Mouse (Mus musculus): ENCODE results near the gene Dad1.

Gene Dad1

DNA sequence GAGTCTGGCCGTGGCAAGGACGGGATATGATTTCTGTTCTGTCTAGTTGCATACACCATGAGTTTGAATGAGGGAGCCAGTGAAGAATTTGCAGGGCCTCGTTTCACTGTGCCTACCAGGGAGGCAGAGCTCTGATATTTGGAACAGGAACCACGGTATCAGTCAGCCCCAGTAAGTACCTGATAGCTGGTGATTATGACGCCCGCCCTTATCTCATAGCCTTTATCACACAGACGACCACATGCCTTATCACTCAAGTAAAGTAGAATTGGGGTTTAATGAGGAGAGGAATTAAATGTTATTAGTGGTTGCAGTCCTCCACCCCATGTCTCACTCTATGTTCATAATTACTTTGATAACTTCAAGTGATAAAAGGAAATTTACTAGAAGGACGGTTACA, 49.6 kb downstream of the Dad1 start:
- no peak for DNase-seq

DNA sequence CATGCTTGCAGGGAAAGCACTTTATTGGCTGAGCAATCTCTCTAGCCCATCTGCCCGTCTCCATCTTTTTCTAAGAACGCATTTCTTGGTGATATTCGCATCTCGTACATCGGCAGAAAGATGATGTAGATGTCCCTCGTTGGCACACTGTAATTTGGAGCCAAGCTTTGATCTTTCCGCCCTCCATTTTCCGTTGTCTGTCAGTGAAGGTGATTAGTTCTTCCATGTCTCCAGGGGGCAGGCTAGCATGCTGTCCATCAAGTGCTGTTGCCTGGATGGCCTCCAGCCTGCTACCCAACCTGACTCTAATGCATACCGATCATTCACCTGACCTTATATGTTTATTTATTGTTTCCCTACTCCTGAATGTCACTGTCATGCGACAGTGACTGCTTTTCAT, 50.1 kb downstream of the Dad1 start:
- no peak for DNase-seq

DNA sequence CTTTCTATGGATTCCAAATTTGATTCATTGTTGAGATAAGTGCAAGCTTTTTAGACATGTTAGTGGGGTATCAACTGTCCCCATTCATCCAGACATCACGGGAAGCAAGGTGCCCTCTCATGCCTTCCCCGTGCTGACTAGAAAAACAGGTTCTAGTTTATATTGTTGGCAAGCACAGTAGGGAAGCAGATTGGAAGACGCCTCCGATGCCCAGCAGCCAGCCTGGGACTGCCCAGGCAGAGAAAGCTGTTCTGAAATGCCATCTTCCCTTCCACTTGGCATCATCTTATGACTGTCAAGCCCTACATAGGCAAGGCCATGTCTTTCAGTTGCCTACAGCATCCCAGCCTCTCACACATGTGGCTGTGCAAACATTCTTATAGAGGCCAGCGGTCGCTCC, 50.7 kb downstream of the Dad1 start:
- DNase-seq: no peak

DNA sequence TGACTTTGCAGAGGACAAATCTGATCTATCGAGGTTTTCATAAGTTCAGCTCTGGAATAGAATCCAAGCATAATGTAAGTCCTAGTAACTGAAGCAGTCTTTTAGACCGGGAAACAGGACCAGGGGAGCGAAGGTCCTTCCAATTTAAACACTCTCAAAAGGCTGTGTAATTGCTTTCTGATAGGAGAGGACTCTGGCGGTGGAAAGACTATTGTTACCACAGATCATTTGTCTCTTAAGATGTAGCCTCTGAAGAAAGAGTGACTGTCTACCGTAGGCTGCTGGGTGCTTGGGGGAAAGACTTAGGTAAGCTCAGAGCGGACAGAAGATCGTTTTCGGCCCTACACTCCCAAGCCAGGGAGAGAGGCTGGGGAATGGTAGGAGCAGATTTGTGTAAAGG, 53.5 kb downstream of the Dad1 start:
- DNase-seq: no peak

DNA sequence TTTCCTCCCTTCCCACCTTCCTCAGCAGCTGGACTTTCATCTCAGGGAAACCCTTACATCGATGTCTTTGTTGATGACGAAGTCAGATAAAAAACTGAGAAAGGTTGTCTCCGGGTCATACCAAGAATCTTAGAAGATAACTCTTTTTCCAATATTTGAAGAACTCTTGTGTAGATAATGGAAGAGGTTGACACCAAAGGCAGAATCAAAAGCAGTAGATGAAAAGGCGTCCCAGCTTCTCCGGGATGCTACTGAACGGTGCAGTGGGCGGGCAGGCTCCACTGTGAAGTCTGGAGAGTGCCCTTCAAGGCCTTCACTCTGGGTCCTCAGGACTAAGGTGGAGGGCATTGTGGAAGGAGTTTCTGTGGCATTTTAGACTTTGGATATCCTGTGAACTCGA, 54.2 kb downstream of the Dad1 start:
- DNase-seq: no peak

DNA sequence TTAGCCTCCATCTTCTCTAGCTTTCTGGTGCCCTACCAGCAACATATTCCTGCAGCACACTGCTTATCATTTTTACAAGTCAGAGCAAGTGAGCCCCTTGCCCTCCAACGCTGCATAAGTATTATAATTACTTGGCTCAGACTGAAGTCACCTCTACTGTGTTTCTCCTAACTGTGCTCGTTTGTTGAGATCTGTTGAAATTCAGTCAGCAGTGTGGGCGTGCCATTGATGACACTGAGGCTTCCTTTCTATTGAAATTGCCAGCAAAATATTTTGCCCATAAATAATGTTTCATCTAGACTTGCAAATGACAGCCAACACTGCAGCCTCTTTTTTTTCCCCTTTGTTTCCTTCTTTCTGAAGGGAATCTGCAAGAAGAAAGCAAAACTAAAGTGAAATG, 56.2 kb downstream of the Dad1 start:
- DNase-seq: no peak

DNA sequence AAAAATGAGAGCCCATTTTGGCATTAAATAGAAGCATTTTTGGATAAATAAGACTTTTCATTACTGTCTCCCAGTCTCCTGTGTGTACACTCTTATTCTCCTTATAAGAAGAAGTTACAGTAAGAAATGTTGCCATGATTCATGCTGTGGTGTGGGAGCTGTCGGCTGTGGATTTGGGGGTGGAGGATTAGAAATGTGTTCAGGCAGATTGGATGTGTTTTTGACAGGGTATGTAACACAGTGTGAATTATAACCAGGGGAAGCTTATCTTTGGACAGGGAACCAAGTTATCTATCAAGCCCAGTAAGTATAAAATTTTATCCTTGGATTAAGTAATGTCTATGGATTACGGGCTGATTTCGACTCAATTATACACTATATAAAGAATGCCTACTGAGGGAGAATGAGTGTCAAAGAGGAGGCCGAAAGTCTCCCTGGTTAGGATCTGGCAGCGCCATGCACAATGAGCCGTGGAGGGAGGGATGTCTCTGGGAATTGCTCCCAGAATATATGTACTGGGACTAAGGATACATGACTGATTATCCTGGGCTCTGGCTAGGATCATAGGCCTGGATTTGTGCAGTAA, 58.0 kb downstream of the Dad1 start:
- no peak for DNase-seq

DNA sequence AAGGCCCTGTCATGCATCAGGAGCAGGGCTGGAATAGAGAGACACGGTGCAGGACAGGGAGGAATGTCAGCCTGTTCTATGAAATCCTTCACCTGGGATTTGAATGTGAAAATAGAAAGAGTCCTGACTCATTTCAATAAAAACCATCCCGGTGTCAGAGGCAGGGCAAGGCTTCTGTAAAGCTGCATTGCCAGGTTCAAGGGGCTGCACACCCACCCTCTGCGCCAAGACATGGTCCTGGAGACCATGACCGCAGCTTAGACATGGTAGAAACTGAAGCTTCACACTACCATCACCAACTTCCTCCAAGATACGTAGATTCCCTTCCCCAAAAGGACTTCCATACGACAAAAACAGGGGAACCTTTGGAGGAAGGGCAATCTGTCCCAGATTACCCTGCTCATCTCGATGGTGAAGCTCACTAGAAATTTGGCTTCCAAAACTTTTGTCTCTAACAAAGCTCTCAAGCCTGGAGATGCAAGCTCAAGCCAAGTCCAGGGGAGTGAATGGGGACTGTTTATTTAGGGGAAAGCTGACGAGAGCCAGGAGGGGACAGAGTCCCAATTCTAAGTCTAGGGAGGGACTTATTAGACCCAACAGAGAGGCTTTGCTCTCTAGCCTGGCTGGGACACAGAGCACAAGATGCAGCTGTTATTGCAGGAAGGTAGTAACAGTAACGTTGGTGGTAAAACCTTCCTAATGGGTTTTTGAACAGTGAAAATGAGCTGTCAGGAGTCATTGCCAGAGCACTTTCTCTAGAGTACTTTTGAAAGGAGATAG, 60.4 kb downstream of the Dad1 start:
- DNase-seq: no peak

DNA sequence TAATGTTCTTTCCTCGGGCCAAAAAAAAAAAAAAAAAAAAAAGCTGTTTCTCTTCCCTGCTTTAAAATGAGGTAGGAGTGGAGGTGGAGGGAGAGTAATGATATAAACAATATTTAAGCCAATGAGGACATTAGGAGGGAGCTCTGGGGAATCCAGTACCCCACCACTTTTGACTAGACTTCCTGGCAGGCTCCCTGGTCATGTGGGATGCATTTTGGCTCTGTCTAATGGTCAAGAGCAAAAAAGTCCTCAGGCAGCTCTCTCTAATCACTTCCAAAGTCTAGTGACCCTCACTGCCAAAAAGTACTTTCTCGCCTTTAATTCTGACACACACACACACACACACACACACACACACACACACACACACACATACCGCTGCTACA, 61.4 kb downstream of the Dad1 start:
- DNase-seq: peak in 1 of 2 experiments; percentile 31

DNA sequence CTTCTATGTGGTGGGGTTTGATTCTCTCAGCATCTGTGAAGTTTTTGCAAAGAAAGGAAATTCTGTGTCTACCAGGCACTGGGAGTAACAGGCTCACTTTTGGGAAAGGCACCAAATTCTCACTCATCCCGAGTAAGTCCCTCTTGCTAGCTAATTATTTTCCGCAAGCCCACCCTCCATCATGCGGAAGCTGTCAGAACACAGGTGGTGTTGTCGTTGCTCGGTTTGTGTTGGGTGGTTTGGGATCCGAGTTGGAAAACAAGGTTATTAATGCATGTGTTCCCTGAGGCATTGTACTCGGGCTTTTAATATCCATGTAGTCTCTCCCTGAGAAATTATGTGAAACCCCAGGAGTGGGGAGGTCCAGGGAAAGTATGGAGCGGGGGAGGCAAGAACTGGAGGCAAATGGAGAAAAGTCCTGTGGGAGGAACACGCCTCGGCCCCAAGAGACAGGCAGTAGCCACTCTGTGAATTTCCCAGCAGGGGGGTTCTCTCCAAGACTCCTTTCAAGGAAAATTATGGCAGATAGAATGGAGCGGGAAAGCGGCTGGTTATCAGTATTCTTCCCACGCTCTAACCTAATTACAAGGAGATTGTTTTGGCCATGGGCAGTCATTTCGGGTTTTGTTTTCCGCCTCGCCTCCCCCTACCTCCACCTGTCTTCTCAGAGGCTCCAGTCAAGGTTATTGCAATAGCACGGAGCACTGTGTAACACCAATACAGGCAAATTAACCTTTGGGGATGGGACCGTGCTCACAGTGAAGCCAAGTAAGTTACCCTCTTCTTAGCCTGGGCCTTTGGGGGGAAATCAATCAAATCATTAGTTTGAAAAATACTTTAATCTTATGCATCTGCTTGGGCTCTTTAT, 62.1 kb downstream of the Dad1 start:
- DNase-seq: peak; percentile 11 to 32

DNA sequence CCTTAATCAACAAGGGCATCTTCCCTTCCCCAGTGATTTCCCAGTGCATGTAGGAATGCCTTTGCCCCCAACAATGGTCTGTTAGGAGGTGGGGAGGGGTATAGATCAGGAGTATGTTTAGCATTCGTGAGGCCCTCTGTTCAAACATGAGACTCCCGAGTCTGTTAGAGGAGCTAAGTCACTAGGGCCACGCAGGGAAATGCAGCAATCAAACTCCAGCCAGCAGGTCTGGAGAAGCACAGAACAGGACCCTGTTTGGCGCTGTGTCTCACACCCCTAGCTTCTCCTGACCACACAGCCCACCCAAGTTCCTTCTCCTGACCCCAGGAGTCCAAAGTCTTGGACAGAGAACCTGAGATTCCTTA, 62.9 kb downstream of the Dad1 start:
- no peak for DNase-seq

DNA sequence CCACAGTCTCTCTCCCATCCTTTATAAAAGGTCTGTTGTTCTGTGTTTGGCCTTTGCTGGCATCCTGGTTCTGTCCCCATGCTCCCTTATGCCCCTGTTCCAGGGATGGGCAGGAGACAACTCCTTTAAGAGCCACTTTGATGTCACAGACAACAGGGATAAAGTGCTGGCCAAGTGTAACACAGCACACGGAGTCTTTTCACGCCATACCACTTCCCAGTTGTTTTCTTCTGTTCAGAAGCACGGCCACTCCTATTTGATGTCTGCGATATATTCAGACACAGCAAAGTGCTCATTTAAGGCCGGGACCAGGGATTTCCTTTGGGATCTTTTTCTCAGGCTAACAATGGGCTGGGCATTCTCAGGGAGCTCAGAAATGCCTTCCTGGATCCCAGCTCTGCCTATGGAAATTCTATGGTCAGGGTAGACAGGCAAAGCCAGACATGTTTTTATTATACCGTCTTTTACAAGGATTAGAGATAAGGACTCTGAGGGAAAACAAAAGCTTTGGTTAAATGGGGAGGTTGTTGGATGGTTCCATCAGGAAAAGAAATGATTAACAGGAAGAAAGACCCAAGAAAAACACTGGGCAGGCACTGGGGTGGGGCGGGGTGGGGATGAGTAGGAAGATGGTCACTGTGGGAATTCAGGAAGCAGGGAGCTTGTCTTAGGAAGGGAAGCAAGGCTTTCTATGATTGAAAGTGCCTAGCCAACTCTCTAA, 63.4 kb downstream of the Dad1 start:
- no peak for DNase-seq

DNA sequence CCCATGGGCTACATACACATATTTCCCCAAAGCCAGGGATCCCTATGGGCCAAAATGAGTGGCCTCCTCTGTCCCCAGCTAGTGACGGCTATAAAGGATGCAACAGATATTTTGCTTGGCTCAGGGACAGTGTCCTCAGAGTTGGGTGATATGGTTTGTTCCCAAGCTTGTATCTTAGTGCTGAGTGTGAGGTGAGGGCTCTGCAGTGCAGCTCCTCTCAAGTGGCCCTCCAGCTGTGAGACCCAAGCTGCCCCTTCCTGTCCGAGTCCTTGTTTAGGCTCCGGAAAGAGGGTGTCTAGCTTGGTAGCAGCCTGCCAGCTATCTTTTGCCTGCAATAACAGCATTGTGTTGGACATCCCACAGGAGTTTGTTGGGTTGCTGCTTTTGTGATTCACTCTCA, 64.6 kb downstream of the Dad1 start:
- no peak for DNase-seq

DNA sequence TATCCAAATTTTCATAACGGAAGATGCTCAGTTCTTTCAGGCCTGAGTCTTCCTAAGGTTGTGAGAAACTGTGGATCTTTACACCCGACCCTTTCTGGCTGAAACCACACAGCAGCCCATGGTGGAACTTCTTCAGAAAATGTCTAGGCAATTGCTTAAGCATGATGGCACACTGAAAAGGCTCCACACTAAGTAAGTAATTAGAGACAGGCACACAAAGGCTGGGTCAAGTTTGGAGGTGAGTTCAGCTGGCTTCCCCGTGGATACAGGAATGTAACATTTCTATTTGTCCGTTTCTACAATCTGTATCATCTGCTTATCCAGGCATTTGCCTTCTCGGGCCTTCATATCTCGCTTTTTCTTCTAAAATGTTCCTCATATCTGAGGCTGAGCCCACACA, 66.7 kb downstream of the Dad1 start:
- no peak for DNase-seq
